Comparison of ENCODE assay signal across 8 mouse cellular contexts in the genomic region with DNA sequence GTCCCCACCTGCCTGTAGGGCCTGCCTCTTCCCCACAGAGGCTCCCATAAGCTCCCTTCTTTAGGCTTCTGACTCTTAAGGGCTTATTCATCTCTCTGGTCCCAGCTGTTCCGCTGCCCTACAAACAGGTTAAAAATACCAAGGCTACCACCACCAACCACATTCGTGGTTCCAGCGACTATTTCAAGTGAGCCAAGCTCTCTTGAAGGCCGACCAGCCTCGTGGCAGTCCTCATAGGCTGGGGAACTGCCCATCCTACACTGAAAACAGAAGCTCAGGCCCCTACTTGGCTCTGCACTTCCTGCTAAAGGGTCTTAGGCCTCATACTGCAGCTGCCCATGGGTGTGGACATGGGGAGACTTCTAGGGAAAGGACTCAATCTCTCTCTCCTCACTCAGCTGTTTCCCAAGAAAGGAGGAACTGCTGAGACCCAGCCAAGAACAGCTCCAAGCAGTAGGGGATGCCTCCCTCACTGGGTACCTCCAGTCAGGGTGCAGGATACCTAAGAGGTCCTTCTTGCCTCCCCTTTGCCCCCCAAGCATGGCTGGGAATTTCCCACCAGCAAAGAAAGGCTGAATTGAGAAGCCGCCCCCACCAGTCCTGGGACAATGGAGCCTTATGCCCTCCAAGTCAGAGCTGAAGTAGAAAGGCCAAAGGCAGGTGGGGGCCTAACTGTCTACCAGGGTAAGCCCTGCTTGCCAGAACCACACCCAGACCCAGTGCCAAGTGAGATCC. TPM values are rescaled to one million over a fixed set of nuclear protein-coding genes. Genes with fewer than 3 reads are reported as not detected.
A peak's percentile ranks its signal among the peaks of the same experiment; 100 is the strongest.
DNase-seq lines count a peak whose midpoint lies in the region; ATAC-seq lines count a peak whose summit lies in the region.

No protein-coding gene starts in this region.

- DNase-seq in heart, adult 11 months, result peak; percentile 98
- no peak for DNase-seq in heart, adult 8-10 months (ENCODE audit: low spot score)
- DNase-seq in brain, adult 2 months (ENCODE audit: low read depth, low spot score), result peak; percentile 71
- peak; percentile 28 for DNase-seq in heart, postnatal 4 days
- DNase-seq in layer of hippocampus, adult 18-20 months (ENCODE audit: low spot score in 2 of 2), result no peak
- no peak for DNase-seq in layer of hippocampus, postnatal 36 days

- peak; percentile 13 for ATAC-seq in megakaryocyte, adult 5-6 weeks (ENCODE audit: poor library complexity, severe bottlenecking)
- ATAC-seq in megakaryocyte-erythroid progenitor cell, adult 5-6 weeks (replicated peaks; ENCODE audit: low FRiP score, low TSS enrichment, poor library complexity, severe bottlenecking), result no peak

RNA-seq across cellular contexts. Expression of a gene that starts 2.6 kb away (rescaled TPM):
- total RNA-seq in heart, adult 8-10 months (2022), result 10 to 100 TPM; 21.1 to 33.0 (median 24.2) TPM
- 10 to 100 TPM; 16.2 to 18.8 TPM for total RNA-seq in heart, postnatal 4 days (2021)
- total RNA-seq in megakaryocyte, adult 5-6 weeks (2015), result not detected in 2 replicates
- total RNA-seq in megakaryocyte, adult 5-6 weeks (2017), result 0.08 TPM in 1 of 2 replicates, not detected in the other
- total RNA-seq in megakaryocyte-erythroid progenitor cell, adult 5-6 weeks (2014; fragmentation: Nextera tagmentation), result 0.50 TPM in 1 of 2 replicates, not detected in the other
- total RNA-seq in megakaryocyte-erythroid progenitor cell, adult 5-6 weeks (2017), result not detected in 2 replicates
- total RNA-seq in layer of hippocampus, adult 18-20 months (2021), result 1 to 10 TPM; 1.5 to 2.5 TPM
- total RNA-seq in layer of hippocampus, postnatal 36 days (2021), result 1 to 10 TPM; 1.7 to 2.2 TPM

RNA-seq across cellular contexts. Expression of a gene that starts 23.5 kb away (rescaled TPM):
- 100 to 1,000 TPM; 227 to 299 (median 259) TPM for total RNA-seq in heart, adult 8-10 months (2022)
- 100 to 1,000 TPM; 462 to 469 TPM for total RNA-seq in heart, postnatal 4 days (2021)
- 749 and 768 TPM in 2 replicates for total RNA-seq in megakaryocyte, adult 5-6 weeks (2015)
- 859 and 871 TPM in 2 replicates for total RNA-seq in megakaryocyte, adult 5-6 weeks (2017)
- 204 and 225 TPM in 2 replicates for total RNA-seq in megakaryocyte-erythroid progenitor cell, adult 5-6 weeks (2014; fragmentation: Nextera tagmentation)
- 215 and 228 TPM in 2 replicates for total RNA-seq in megakaryocyte-erythroid progenitor cell, adult 5-6 weeks (2017)
- 100 to 1,000 TPM; 228 to 231 TPM for total RNA-seq in layer of hippocampus, adult 18-20 months (2021)
- 100 to 1,000 TPM; 195 to 208 TPM for total RNA-seq in layer of hippocampus, postnatal 36 days (2021)

RNA-seq across cellular contexts. Expression of a gene that starts 24.2 kb away (rescaled TPM):
- 10 to 100 TPM; 43.7 to 58.2 (median 47.5) TPM for total RNA-seq in heart, adult 8-10 months (2022)
- total RNA-seq in heart, postnatal 4 days (2021), result 10 to 100 TPM; 41.6 to 44.4 TPM
- 6.8 and 11.1 TPM in 2 replicates for total RNA-seq in megakaryocyte, adult 5-6 weeks (2015)
- total RNA-seq in megakaryocyte, adult 5-6 weeks (2017), result 8.7 and 9.9 TPM in 2 replicates
- total RNA-seq in megakaryocyte-erythroid progenitor cell, adult 5-6 weeks (2014; fragmentation: Nextera tagmentation), result 226 and 251 TPM in 2 replicates
- 103 and 192 TPM in 2 replicates for total RNA-seq in megakaryocyte-erythroid progenitor cell, adult 5-6 weeks (2017)
- 10 to 100 TPM; 12.5 to 13.2 TPM for total RNA-seq in layer of hippocampus, adult 18-20 months (2021)
- 10 to 100 TPM; 11.2 to 13.8 TPM for total RNA-seq in layer of hippocampus, postnatal 36 days (2021)

RNA-seq across cellular contexts. Expression of a gene that starts 31.0 kb away (rescaled TPM):
- under 1 TPM; 0.20 to 0.72 (median 0.25) TPM for total RNA-seq in heart, adult 8-10 months (2022)
- total RNA-seq in heart, postnatal 4 days (2021), result 1 to 10 TPM in 1 of 2 experiments, under 1 TPM in 1; 0.74 to 1.1 TPM
- 1.5 and 1.9 TPM in 2 replicates for total RNA-seq in megakaryocyte, adult 5-6 weeks (2015)
- total RNA-seq in megakaryocyte, adult 5-6 weeks (2017), result 0.18 and 0.57 TPM in 2 replicates
- total RNA-seq in megakaryocyte-erythroid progenitor cell, adult 5-6 weeks (2014; fragmentation: Nextera tagmentation), result 5.1 and 9.4 TPM in 2 replicates
- 0.61 and 3.3 TPM in 2 replicates for total RNA-seq in megakaryocyte-erythroid progenitor cell, adult 5-6 weeks (2017)
- total RNA-seq in layer of hippocampus, adult 18-20 months (2021), result 1 to 10 TPM; 1.1 to 1.4 TPM
- 1 to 10 TPM; 1.3 to 1.8 TPM for total RNA-seq in layer of hippocampus, postnatal 36 days (2021)

RNA-seq across cellular contexts. Expression of a gene that starts 32.9 kb away (rescaled TPM):
- total RNA-seq in heart, adult 8-10 months (2022), result 10 to 100 TPM; 18.8 to 24.3 (median 21.1) TPM
- 10 to 100 TPM; 12.2 to 12.4 TPM for total RNA-seq in heart, postnatal 4 days (2021)
- 7.2 and 15.3 TPM in 2 replicates for total RNA-seq in megakaryocyte, adult 5-6 weeks (2015)
- total RNA-seq in megakaryocyte, adult 5-6 weeks (2017), result 6.9 and 10.1 TPM in 2 replicates
- total RNA-seq in megakaryocyte-erythroid progenitor cell, adult 5-6 weeks (2014; fragmentation: Nextera tagmentation), result 46.2 and 49.0 TPM in 2 replicates
- 15.8 and 25.8 TPM in 2 replicates for total RNA-seq in megakaryocyte-erythroid progenitor cell, adult 5-6 weeks (2017)
- total RNA-seq in layer of hippocampus, adult 18-20 months (2021), result 10 to 100 TPM; 10.7 to 13.5 TPM
- 10 to 100 TPM; 13.5 to 13.8 TPM for total RNA-seq in layer of hippocampus, postnatal 36 days (2021)

Comparison
In these comparisons a context has a peak if more than half of its experiments do, and no peak if none do; other contexts are left out.
1. DNase-seq: peak in heart, adult 11 months (single experiment), brain, adult 2 months (single experiment) and heart, postnatal 4 days (single experiment); none in heart, adult 8-10 months (single experiment), layer of hippocampus, adult 18-20 months (0 of 2) and layer of hippocampus, postnatal 36 days (0 of 2).
2. RNA of a gene that starts 2.6 kb away (total RNA-seq): 21.1 to 33.0 TPM in heart, adult 8-10 months and 16.2 to 18.8 TPM in heart, postnatal 4 days; 1.5 to 2.5 TPM in layer of hippocampus, adult 18-20 months, 1.7 to 2.2 TPM in layer of hippocampus, postnatal 36 days, 0.50 TPM in megakaryocyte-erythroid progenitor cell, adult 5-6 weeks and 0.08 TPM in megakaryocyte, adult 5-6 weeks; every median in the first group is over 4 times any median in the second.